Mouse (Mus musculus): ENCODE measurements around the gene Olfr69. TPM values are rescaled to one million over a fixed set of nuclear protein-coding genes. Genes with fewer than 3 reads are reported as not detected.
"Not testable (repeated sequence)": the region's sequence is repeated elsewhere in the genome, so short reads cannot be mapped to it uniquely, and the experiment has no call there.

Olfr69 gene
- polyA plus RNA-seq, 1 experiment from 2014 or later: not detected

GRCm38 (mm10) chr7:103792669-103793388 lies 21.4 kb upstream of the Olfr69 start:
- no peak for ATAC-seq (ENCODE audit: low FRiP score)
- 24% methylated on average over 4 of the region's 4 CpGs for WGBS
- no peak overlapping the region for H3K27ac ChIP-seq
- no peaks in the 10 kb centered on the region for H3K4me1 ChIP-seq
- H3K9ac ChIP-seq: no peak overlapping the region
- no peak overlapping the region for H3K4me3 ChIP-seq
- H3K4me2 ChIP-seq (replicated peaks): no peak overlapping the region
- H3K9me3 ChIP-seq (replicated peaks): no peaks in the 10 kb centered on the region
- H3K27me3 ChIP-seq: no peaks in the 10 kb centered on the region
- no peaks in the 10 kb centered on the region for H3K36me3 ChIP-seq

DNA sequence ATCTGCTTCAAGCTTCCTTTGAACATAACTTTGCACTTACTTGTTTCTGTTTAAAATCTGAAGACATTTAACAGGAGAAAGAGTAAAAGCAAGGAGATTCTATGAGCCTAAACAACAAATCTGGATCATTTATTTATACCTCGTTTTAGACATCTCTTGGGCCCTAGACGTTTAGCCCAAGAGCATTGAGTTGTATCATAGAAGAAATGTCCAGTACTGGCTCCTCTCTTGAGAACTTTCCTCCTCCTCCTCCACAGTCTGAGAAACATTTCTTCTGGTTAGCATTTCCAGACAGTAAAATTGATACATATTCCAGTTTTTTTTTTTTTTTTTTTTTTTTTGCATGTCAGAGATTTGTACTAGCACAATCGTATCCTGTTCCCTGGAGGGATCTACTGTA lies 20.3 kb upstream of the Olfr69 start, which contains the start of gene Olfr67:
Olfr67 (minus strand) TSS at position 101 of the 400 bp plus-strand sequence.
- H3K27me3 ChIP-seq: no peaks in the 10 kb centered on the region
- H3K9me3 ChIP-seq (replicated peaks): no peaks in the 10 kb centered on the region
- ATAC-seq (ENCODE audit: low FRiP score): no peak
- H3K4me3 ChIP-seq: no peak within 1 kb of the TSS
- H3K4me1 ChIP-seq: no peaks in the 10 kb centered on the region
- 76% methylated on average over 3 of the region's 3 CpGs for WGBS
- H3K36me3 ChIP-seq: no peaks in the 10 kb centered on the region
- H3K27ac ChIP-seq: no peak within 1 kb of the TSS
- no peak within 1 kb of the TSS for H3K9ac ChIP-seq
- H3K4me2 ChIP-seq (replicated peaks): no peak within 1 kb of the TSS

GRCm38 (mm10) chr7:103779598-103779997 lies 8.2 kb upstream of the Olfr69 start, which contains the start of gene Olfr68:
TSS of gene Olfr68 (minus strand) at chr7:103779698.
- Histone ChIP-seq H3K9me3 (replicated peaks) (no peaks in the 10 kb centered on the region), H3K9ac (no peak within 1 kb of the TSS), H3K27me3 (no peaks in the 10 kb centered on the region), H3K27ac (no peak within 1 kb of the TSS), H3K4me2 (replicated peaks) (no peak within 1 kb of the TSS), H3K4me1 (no peaks in the 10 kb centered on the region), H3K4me3 (no peak within 1 kb of the TSS), H3K36me3 (no peaks in the 10 kb centered on the region)
- WGBS: 81% methylated on average over 3 of the region's 3 CpGs
- ATAC-seq (ENCODE audit: low FRiP score): no peak

DNA sequence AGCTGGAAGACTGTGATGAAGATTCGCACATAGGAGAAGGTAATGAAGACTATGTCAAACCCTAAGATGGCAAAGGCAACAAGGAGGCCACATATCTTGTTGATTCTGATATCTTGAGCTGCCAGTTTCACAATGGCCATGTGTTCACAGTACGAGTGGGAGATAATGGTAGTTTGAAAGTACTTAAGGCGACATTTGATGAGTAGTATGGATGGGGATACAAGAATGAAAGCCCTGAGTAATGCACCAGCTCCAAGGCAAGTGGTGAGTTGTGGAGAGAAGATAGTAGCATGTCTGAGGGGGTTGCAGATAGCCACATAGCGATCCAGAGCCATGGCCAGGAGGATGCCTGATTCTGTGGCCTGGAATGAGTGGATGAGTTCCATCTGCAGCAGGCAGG lies 6.3 kb upstream of the Olfr69 start:
- not testable (repeated sequence) for H3K9ac ChIP-seq; H3K4me3 ChIP-seq; H3K27ac ChIP-seq; H3K36me3 ChIP-seq; H3K4me1 ChIP-seq; H3K9me3 ChIP-seq (replicated peaks); H3K4me2 ChIP-seq (replicated peaks); ATAC-seq (ENCODE audit: low FRiP score); H3K27me3 ChIP-seq
- WGBS: 86% methylated on average over 4 of the region's 4 CpGs

- not testable (repeated sequence) for H3K4me2 ChIP-seq (replicated peaks); H3K4me3 ChIP-seq; H3K27me3 ChIP-seq; H3K9ac ChIP-seq; H3K27ac ChIP-seq; ATAC-seq (ENCODE audit: low FRiP score); H3K9me3 ChIP-seq (replicated peaks); H3K4me1 ChIP-seq; H3K36me3 ChIP-seq
- 95% methylated on average over 6 of the region's 6 CpGs for WGBS
These were observed 3.7 kb downstream of the Olfr69 start for GRCm38 (mm10) chr7:103767687-103768086.

DNA sequence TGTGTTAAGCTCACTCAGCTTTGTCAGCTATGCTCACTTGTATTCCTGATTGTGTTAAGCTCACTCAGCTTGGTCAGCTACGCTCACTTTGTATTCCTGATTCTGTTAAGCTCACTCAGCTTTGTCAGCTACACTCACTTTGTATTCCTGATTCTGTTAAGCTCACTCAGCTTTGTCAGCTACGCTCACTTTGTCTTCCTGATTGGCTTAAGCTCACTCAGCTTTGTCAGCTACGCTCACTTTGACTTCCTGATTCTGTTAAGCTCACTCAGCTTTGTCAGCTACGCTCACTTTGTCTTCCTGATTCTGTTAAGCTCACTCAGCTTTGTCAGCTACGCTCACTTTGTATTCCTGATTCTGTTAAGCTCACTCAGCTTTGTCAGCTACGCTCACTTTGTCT lies 9.2 kb downstream of the Olfr69 start:
- 89% methylated on average over 6 of the region's 6 CpGs for WGBS

DNA sequence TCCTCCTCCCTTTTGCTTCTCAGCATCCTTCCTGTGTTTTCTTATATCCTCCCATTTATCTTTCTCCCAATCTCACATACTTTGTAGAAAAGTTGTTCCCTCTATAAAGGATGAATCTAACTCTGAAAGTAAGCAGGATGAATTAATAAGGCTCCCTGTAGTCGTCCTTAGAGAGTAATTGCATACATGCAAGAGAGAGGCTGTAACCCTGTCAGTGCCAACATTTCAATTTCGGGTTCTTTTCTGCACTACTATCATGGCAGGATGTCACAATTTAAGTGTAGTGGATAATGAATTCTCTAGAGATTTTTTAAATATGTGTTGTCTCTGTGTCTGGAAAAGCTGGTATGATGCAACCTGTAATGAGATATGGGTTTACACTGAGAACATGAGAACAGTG lies 14.2 kb downstream of the Olfr69 start, which contains the start of gene Olfr630:
Olfr630 (minus strand) TSS at position 101 of the 400 bp plus-strand sequence.
- Histone ChIP-seq H3K4me3 (no peak within 1 kb of the TSS), H3K4me2 (replicated peaks) (no peak within 1 kb of the TSS), H3K4me1 (no peaks in the 10 kb centered on the region), H3K9ac (no peak within 1 kb of the TSS), H3K9me3 (replicated peaks) (no peaks in the 10 kb centered on the region), H3K27ac (no peak within 1 kb of the TSS), H3K36me3 (no peaks in the 10 kb centered on the region), H3K27me3 (no peaks in the 10 kb centered on the region)
- no peak for ATAC-seq (ENCODE audit: low FRiP score)
- 48% methylated on average over 2 of the region's 2 CpGs for WGBS

More for the DNA sequence above, 9.2 kb downstream of the Olfr69 start:
- H3K27ac ChIP-seq; H3K27me3 ChIP-seq; H3K4me3 ChIP-seq; H3K4me2 ChIP-seq (replicated peaks); H3K9me3 ChIP-seq (replicated peaks); H3K36me3 ChIP-seq; H3K4me1 ChIP-seq; H3K9ac ChIP-seq; ATAC-seq (ENCODE audit: low FRiP score): not testable (repeated sequence)

GRCm38 (mm10) chr7:103744843-103745242 lies 26.6 kb downstream of the Olfr69 start, which contains the start of gene Olfr629:
TSS of gene Olfr629 (minus strand) at chr7:103744943.
- H3K27ac ChIP-seq: no peak within 1 kb of the TSS
- no peak for ATAC-seq (ENCODE audit: low FRiP score)
- no peak within 1 kb of the TSS for H3K4me2 ChIP-seq (replicated peaks)
- no peaks in the 10 kb centered on the region for H3K4me1 ChIP-seq
- no peaks in the 10 kb centered on the region for H3K9me3 ChIP-seq (replicated peaks)
- 85% methylated on average over 2 of the region's 2 CpGs for WGBS
- H3K36me3 ChIP-seq: no peaks in the 10 kb centered on the region
- H3K9ac ChIP-seq: no peak within 1 kb of the TSS
- no peak within 1 kb of the TSS for H3K4me3 ChIP-seq
- no peaks in the 10 kb centered on the region for H3K27me3 ChIP-seq

DNA sequence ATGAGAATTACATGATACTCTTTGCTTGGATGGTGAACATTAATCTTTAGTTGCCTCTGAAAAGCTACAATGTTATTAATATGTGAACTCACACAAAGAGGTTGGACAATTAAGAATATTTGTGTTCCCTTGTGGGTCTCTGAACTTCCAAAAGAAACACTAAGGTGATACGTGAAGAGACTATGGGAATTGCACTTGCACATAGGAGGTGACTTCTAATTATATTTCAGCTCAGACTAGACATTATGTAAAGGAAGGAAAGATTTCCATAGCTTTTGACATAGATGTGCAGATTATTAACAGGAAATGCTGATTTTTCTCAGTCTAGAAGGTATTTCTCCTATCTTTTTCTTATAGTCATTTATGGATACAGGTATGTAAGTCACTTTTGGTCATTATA lies 41.3 kb downstream of the Olfr69 start, which contains the start of gene Olfr628:
Olfr628 (plus strand) TSS at position 301 of the 400 bp plus-strand sequence.
- no peaks in the 10 kb centered on the region for H3K36me3 ChIP-seq
- no peak within 1 kb of the TSS for H3K4me3 ChIP-seq
- no peaks in the 10 kb centered on the region for H3K9me3 ChIP-seq (replicated peaks)
- no peak for ATAC-seq (ENCODE audit: low FRiP score)
- no peak within 1 kb of the TSS for H3K4me2 ChIP-seq (replicated peaks)
- WGBS: 95% methylated on average over 1 of the region's 1 CpGs
- H3K27me3 ChIP-seq: no peaks in the 10 kb centered on the region
- H3K9ac ChIP-seq: no peak within 1 kb of the TSS
- H3K4me1 ChIP-seq: no peaks in the 10 kb centered on the region
- no peak within 1 kb of the TSS for H3K27ac ChIP-seq

- 93% methylated on average over 1 of the region's 1 CpGs for WGBS
- H3K27ac ChIP-seq; ATAC-seq (ENCODE audit: low FRiP score): not testable (repeated sequence)
These were observed 55.0 kb downstream of the Olfr69 start for GRCm38 (mm10) chr7:103716398-103716797.

More at GRCm38 (mm10) chr7:103716398-103716797, 55.0 kb downstream of the Olfr69 start:
- not testable (repeated sequence) for H3K27me3 ChIP-seq; H3K36me3 ChIP-seq; H3K9ac ChIP-seq; H3K4me1 ChIP-seq; H3K4me2 ChIP-seq (replicated peaks); H3K9me3 ChIP-seq (replicated peaks); H3K4me3 ChIP-seq

Other genes starting within 250 kb of the Olfr69 start
- gene Olfr612, start 228.9 kb downstream of the Olfr69 start, polyA plus RNA-seq (2016; fragmentation: Nextera tagmentation; extraction: Ambion mirVana): not detected in 2 replicates
- not detected in 2 replicates for gene Olfr613, start 223.5 kb downstream of the Olfr69 start, polyA plus RNA-seq (2016; fragmentation: Nextera tagmentation; extraction: Ambion mirVana)
- gene Olfr615, start 215.5 kb downstream of the Olfr69 start, polyA plus RNA-seq (2016; fragmentation: Nextera tagmentation; extraction: Ambion mirVana): not detected in 2 replicates
- not detected in 2 replicates for gene Olfr616, start 202.5 kb downstream of the Olfr69 start, polyA plus RNA-seq (2016; fragmentation: Nextera tagmentation; extraction: Ambion mirVana)
- not detected in 2 replicates for gene Olfr617, start 198.5 kb downstream of the Olfr69 start, polyA plus RNA-seq (2016; fragmentation: Nextera tagmentation; extraction: Ambion mirVana)
- not detected in 2 replicates for gene Olfr618, start 181.5 kb downstream of the Olfr69 start, polyA plus RNA-seq (2016; fragmentation: Nextera tagmentation; extraction: Ambion mirVana)
- not detected in 2 replicates for gene Olfr619, start 171.0 kb downstream of the Olfr69 start, polyA plus RNA-seq (2016; fragmentation: Nextera tagmentation; extraction: Ambion mirVana)
- gene Olfr620, start 159.1 kb downstream of the Olfr69 start, polyA plus RNA-seq (2016; fragmentation: Nextera tagmentation; extraction: Ambion mirVana): not detected in 2 replicates
- gene Olfr622, start 128.9 kb downstream of the Olfr69 start, polyA plus RNA-seq (2016; fragmentation: Nextera tagmentation; extraction: Ambion mirVana): not detected in 2 replicates
- not detected in 2 replicates for gene Olfr623, start 107.9 kb downstream of the Olfr69 start, polyA plus RNA-seq (2016; fragmentation: Nextera tagmentation; extraction: Ambion mirVana)
- 0.04 and 0.07 TPM in 2 replicates for gene Olfr624, start 100.4 kb downstream of the Olfr69 start, polyA plus RNA-seq (2016; fragmentation: Nextera tagmentation; extraction: Ambion mirVana)
- not detected in 2 replicates for gene Olfr625-ps1, start 88.9 kb downstream of the Olfr69 start, polyA plus RNA-seq (2016; fragmentation: Nextera tagmentation; extraction: Ambion mirVana)
- not detected in 2 replicates for gene Olfr243, start 56.9 kb downstream of the Olfr69 start, polyA plus RNA-seq (2016; fragmentation: Nextera tagmentation; extraction: Ambion mirVana)
- not detected in 2 replicates for gene Olfr628, start 41.2 kb downstream of the Olfr69 start, polyA plus RNA-seq (2016; fragmentation: Nextera tagmentation; extraction: Ambion mirVana)
- gene Olfr629, start 26.7 kb downstream of the Olfr69 start, polyA plus RNA-seq (2016; fragmentation: Nextera tagmentation; extraction: Ambion mirVana): not detected in 2 replicates
- gene Olfr630, start 14.3 kb downstream of the Olfr69 start, polyA plus RNA-seq (2016; fragmentation: Nextera tagmentation; extraction: Ambion mirVana): not detected in 2 replicates
- not detected in 2 replicates for gene Olfr68, start 8.1 kb upstream of the Olfr69 start, polyA plus RNA-seq (2016; fragmentation: Nextera tagmentation; extraction: Ambion mirVana)
- not detected in 2 replicates for gene Olfr67, start 20.2 kb upstream of the Olfr69 start, polyA plus RNA-seq (2016; fragmentation: Nextera tagmentation; extraction: Ambion mirVana)
- gene Hbb-bt, start 42.4 kb upstream of the Olfr69 start, polyA plus RNA-seq (2016; fragmentation: Nextera tagmentation; extraction: Ambion mirVana): 799 and 940 TPM in 2 replicates
- 613 and 772 TPM in 2 replicates for gene Hbb-bs, start 56.5 kb upstream of the Olfr69 start, polyA plus RNA-seq (2016; fragmentation: Nextera tagmentation; extraction: Ambion mirVana)
- not detected in 2 replicates for gene Hbb-bh2, start 68.9 kb upstream of the Olfr69 start, polyA plus RNA-seq (2016; fragmentation: Nextera tagmentation; extraction: Ambion mirVana)
- 614 and 792 TPM in 2 replicates for gene Hbb-bh1, start 71.6 kb upstream of the Olfr69 start, polyA plus RNA-seq (2016; fragmentation: Nextera tagmentation; extraction: Ambion mirVana)
- 8,282 and 10,510 TPM in 2 replicates for gene Hbb-y, start 81.6 kb upstream of the Olfr69 start, polyA plus RNA-seq (2016; fragmentation: Nextera tagmentation; extraction: Ambion mirVana)
- not detected in 2 replicates for gene Olfr66, start 114.7 kb upstream of the Olfr69 start, polyA plus RNA-seq (2016; fragmentation: Nextera tagmentation; extraction: Ambion mirVana)
- gene Olfr64, start 122.9 kb upstream of the Olfr69 start, polyA plus RNA-seq (2016; fragmentation: Nextera tagmentation; extraction: Ambion mirVana): not detected in 2 replicates
- gene Olfr65, start 131.9 kb upstream of the Olfr69 start, polyA plus RNA-seq (2016; fragmentation: Nextera tagmentation; extraction: Ambion mirVana): not detected in 2 replicates
- gene Olfr631, start 157.2 kb upstream of the Olfr69 start, polyA plus RNA-seq (2016; fragmentation: Nextera tagmentation; extraction: Ambion mirVana): not detected in 2 replicates
- gene Olfr632, start 162.8 kb upstream of the Olfr69 start, polyA plus RNA-seq (2016; fragmentation: Nextera tagmentation; extraction: Ambion mirVana): not detected in 2 replicates
- not detected in 2 replicates for gene Olfr633, start 172.8 kb upstream of the Olfr69 start, polyA plus RNA-seq (2016; fragmentation: Nextera tagmentation; extraction: Ambion mirVana)
- gene Olfr635, start 199.6 kb upstream of the Olfr69 start, polyA plus RNA-seq (2016; fragmentation: Nextera tagmentation; extraction: Ambion mirVana): not detected in 2 replicates
- gene Olfr638, start 227.2 kb upstream of the Olfr69 start, polyA plus RNA-seq (2016; fragmentation: Nextera tagmentation; extraction: Ambion mirVana): not detected in 2 replicates
- 0.04 TPM in 1 of 2 replicates, not detected in the other for gene Olfr639, start 245.7 kb upstream of the Olfr69 start, polyA plus RNA-seq (2016; fragmentation: Nextera tagmentation; extraction: Ambion mirVana)

Data from hindbrain, embryonic 12.5 days (tissue).